Mouse (Mus musculus): ENCODE results near the gene Zdhhc13. TPM values are rescaled to one million over a fixed set of nuclear protein-coding genes. Genes with fewer than 3 reads are reported as not detected.

Gene Zdhhc13
- total RNA-seq, 2 experiments from 2014 or later = 9.3 to 10.1 TPM

DNA sequence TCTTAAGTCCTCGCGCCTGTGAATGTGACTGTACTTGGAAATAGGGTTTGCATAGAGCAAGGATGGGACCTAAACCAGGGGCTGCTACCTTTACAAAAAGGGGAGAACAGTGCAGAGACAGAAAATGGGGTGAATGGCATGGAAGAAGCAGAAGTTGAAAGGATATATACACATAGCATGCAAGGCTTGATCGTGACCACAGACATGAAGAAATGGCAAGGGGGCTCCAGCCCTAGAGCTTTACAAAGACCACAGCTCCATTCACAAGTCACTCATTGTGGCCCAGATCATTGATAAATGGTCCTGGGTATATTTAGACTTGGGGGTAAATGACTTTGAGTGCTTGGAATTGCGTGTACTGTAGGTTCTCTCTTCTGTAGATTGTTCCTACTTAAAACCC, 6.4 kb upstream of the Zdhhc13 start:
- no peak for DNase-seq (ENCODE audit: low spot score in 2 of 2)

- no peak for DNase-seq (ENCODE audit: low spot score in 2 of 2)
Observed at GRCm38 (mm10) chr7:48784773-48785523, 3.9 kb upstream of the Zdhhc13 start.

GRCm38 (mm10) chr7:48788348-48788747, 455 bp upstream of the Zdhhc13 start:
- no peak for DNase-seq (ENCODE audit: low spot score in 2 of 2)

- DNase-seq (ENCODE audit: low spot score in 2 of 2) = no peak
Observed at GRCm38 (mm10) chr7:48790117-48790516, 1.3 kb downstream of the Zdhhc13 start.

- no peak for DNase-seq (ENCODE audit: low spot score in 2 of 2)
Observed at GRCm38 (mm10) chr7:48791412-48791811, 2.6 kb downstream of the Zdhhc13 start.

DNA sequence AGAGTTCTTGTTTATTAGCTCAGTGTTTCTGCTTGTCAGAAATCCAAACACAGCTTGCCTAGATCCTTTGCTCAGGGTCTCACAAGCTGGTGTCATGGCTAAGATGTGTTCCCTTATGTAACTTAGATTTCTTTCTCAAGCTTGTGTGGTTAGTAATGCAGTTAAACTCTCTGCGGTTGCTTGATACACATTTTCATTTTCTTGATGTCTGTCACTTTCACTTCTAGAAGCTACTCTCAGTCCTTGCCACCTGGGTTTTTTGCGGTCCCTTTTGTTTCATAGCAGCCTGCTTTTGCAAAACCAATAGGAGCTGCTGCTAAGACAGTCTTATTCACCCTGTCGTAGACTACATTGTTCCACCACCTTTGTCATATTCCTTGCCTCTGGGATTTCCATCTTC, 6.3 kb downstream of the Zdhhc13 start:
- no peak for DNase-seq (ENCODE audit: low spot score in 2 of 2)

DNA sequence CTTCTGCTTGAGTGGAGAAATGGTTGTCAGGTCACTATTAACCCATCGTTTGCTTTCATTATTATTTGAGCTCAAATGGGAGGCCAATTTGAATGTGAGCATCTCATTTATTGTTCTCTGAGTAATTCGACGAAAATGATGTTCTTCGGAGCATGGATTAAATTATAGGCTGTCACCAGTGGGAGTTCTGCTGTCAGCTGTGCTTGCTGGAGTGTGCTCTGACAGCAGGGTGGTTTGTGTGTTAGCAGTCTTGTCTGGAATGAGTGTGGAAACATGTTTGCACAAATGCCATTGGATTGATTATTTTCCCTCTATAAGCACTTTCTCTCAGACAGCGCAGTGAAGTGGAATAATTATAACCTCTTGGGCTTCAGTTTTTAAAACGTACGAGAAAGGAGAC, 14.6 kb downstream of the Zdhhc13 start:
- no peak for DNase-seq (ENCODE audit: low spot score in 2 of 2)

DNA sequence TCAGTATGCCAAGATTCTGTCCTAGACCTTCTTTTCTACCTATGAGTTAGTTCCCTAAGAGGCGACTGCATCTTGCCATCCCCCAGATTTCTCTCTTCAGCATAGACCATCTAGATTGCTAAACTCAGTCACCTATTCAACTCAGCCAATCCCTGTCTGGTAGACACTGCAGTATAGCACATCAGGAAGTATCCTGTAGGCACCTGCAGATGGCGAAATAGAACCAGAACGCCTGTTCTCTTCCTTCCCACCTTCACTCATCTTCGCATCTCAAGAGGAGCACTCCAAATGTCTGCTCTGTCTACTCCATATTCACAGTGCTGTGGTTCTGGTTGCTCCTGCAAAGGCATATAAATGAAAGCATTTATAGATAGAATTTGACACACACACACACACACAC, 17.8 kb downstream of the Zdhhc13 start:
- DNase-seq (ENCODE audit: low spot score in 2 of 2) = no peak

DNA sequence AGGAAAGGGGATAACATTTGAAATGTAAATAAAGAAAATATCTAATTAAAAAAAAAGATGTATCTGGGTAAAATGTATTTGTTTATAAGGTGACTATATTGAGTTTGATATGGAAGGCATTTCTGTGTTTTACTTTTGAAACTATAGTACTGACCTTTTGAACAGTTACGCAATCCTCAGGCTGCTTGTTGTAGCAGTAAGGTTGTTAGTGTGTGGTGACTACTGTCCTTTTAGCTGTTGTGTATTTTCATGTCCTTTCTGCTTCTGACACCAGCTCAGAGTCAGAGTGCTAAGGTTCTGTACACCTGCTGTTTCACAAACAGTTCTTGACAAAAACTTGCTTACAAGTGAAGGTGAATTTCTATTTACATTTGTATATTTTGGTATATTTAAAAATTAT, 21.8 kb downstream of the Zdhhc13 start:
- no peak for DNase-seq (ENCODE audit: low spot score in 2 of 2)

- no peak for DNase-seq (ENCODE audit: low spot score in 2 of 2)
Observed at GRCm38 (mm10) chr7:48812358-48812757, 23.6 kb downstream of the Zdhhc13 start.

DNA sequence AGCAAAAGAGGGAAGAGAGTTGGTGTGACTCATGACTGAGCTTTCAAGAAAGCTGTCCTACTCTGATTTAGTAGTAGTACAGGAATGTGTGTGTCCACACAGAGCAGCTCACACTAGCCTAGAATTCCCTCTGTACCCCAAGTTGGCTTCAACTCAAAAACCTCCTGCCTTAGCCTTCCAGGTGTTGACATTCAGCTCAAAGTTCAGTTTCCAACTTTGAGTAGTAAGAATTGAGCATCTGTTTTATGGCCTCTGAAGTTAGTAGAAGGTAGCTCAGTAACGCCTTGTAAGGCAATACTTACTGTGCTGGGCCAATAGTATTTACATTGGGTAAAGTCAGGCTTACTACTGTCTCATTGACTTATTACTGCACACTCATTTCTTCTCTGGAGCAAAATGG, 24.8 kb downstream of the Zdhhc13 start:
- DNase-seq (ENCODE audit: low spot score in 2 of 2) = no peak

DNA sequence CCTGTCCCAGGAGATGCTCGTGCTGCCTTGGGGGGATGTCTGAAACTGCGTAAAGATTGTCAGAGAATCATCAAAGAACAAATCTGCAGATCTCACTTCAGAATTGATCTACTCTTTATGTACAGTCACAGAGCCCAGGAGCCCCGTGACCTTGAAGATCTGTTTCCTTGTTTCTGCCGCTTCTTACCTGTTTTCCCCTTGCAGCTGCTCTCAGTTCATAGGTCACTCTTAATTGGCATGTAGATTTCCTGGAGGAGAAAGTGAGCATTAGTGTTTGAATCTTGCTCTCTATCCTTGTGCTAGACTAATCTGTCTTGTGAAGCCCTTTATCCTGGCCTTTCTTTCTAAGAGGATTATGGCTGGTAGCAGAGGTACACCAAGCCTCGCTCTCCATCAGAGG, 32.9 kb downstream of the Zdhhc13 start:
- no peak for DNase-seq (ENCODE audit: low spot score in 2 of 2)

GRCm38 (mm10) chr7:48823621-48824020, 34.8 kb downstream of the Zdhhc13 start:
- DNase-seq (ENCODE audit: low spot score in 2 of 2) = no peak

DNA sequence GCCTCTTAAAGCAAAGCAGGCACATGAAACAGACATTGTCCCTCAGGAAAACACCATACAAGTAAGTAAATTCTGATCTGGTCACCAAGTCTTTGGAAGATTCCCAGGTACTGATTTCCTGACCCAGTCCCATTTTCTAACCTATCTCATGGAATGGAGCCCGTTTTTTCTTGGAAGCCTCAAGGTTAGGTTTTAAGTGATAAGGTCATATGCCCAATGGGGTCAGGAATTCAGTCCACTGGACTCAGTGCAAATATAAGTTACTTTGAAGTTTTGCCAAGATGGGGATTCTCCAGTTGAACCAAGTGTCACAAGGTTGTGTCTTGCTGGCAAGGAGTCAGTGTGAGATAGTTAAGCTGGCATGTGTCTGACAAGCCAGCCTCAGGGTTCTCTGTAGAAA, 35.9 kb downstream of the Zdhhc13 start:
- DNase-seq (ENCODE audit: low spot score in 2 of 2) = no peak

- no peak for DNase-seq (ENCODE audit: low spot score in 2 of 2)
Observed at GRCm38 (mm10) chr7:48825170-48825569, 36.4 kb downstream of the Zdhhc13 start.

DNA sequence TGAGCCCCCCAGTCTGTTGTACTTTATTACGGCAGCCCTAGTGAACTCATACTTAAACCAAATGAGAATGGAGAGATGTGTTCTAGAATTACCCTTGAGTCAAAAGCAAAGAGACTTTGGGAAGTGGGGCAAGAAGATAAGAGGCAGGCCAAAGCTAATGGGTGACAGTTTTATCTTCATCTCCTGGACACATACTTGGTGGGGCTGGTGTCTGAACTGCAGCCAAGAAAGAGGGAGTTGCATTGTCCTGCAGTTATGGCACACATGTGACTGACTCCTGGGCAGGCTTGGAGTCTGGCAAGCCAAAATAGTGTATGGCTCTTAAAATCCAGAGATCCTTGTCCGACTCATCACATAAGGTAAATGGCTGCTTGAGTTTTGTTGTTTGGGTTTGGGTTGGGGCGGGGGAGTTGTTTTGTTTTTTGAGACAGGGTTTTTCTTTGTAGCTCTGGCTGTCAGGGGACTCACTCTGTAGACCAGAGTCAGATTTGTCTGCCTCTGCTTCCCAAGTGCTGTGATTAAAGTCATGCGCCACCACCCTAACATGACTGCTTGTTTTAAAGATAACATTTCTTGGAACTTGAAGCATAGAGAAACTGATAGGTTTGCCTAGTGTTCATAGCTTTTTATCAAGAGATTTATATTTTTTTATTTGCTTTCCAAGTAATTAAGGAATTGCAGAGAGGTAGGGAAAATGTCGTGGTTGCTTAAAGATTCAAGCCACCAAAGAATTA, 40.5 kb downstream of the Zdhhc13 start:
- no peak for DNase-seq (ENCODE audit: low spot score in 2 of 2)

DNA sequence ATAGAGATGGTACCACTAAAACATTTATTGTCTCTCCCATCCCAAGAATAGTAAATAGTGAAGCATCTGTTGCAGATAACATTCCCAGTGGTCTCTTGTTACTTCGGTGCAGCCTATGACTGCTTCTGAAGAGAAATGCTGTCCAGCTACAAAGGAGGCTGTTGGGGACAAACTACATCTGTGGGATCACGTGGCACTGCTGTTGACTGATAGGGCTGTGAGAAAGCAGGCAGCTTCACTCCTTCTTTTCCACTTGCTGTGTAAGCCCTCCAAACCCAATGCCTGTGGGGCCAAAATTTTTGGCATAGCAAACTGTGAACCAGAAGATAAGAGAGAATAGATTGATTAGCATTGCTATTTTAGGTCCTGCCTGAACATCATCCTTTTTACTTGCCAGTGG, 41.6 kb downstream of the Zdhhc13 start:
- DNase-seq (ENCODE audit: low spot score in 2 of 2) = no peak

DNA sequence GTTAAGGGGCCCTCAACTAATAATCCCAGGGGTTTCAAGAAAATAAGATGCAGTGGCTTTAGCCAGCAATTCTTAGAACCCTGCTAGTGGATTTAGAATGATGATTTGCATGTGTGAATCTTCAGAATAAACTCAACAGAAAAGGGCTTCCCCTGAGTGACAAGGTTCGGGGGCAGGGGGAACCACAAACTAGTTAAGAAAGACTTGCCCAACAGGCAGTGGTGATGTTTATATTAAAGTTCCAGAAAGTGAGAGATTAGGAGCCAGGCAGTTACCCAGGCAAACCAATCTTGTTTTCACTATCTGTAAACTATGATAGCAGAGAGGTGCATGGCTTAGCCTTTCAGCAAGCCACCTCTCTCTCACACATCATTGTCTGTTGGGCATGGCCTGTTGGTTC, 43.9 kb downstream of the Zdhhc13 start:
- DNase-seq (ENCODE audit: low spot score in 2 of 2) = no peak

GRCm38 (mm10) chr7:48834371-48834970, 45.7 kb downstream of the Zdhhc13 start:
- no peak for DNase-seq (ENCODE audit: low spot score in 2 of 2)

DNA sequence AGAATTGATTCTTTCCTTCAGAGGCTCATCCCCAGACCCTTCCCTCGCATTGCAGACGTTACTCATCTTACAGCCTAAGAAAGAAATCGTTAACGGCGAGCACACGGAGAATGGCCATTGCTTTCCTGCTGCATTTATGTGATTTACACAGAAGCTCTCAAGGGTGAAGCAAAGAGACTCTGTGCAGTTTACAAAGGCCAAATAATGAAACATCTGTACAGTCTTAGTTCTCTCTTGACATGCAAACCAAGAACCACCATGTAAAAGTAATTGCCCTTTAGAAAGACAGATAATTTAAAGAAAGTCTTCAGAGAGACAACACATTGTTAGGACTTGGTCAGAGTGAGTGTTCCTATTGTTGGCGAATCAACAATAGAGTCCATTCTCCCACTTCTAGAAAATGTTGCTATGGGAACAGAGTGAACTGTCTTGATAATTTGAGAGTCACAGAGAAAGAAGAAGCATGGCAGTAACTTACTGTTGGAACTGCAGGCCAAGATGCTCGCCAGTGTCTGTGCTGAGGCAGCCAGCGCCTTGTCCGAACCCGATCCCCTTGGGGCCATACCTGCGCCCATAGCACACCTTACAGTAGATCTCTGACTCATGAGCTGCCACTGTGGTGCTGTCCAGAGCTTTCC, 46.3 kb downstream of the Zdhhc13 start:
- no peak for DNase-seq (ENCODE audit: low spot score in 2 of 2)

GRCm38 (mm10) chr7:48836949-48837348, 48.1 kb downstream of the Zdhhc13 start:
- no peak for DNase-seq (ENCODE audit: low spot score in 2 of 2)

GRCm38 (mm10) chr7:48838434-48838833, 49.6 kb downstream of the Zdhhc13 start:
- no peak for DNase-seq (ENCODE audit: low spot score in 2 of 2)
